Mouse (Mus musculus) fat pad, adult 2 months (tissue): ENCODE data around the gene Grap2.

Experiments used
- DNase-seq: peaks from one replicate; pipeline ENCODE4 v3.0.0-alpha.2; 2011; ENCODE audit warnings: low read depth, low spot score; ENCODE audit errors: extremely low read depth

The Grap2 gene

GRCm38 (mm10) chr15:80599843-80600242, 27.4 kb downstream of the Grap2 start:
- DNase-seq, result no peak

- no peak for DNase-seq
These were observed 29.1 kb downstream of the Grap2 start for GRCm38 (mm10) chr15:80601456-80601855.

- no peak for DNase-seq
These were observed 30.1 kb downstream of the Grap2 start for GRCm38 (mm10) chr15:80602487-80602886.

- DNase-seq, result no peak
These were observed 31.6 kb downstream of the Grap2 start for GRCm38 (mm10) chr15:80604026-80604425.

- DNase-seq, result no peak
These were observed 35.6 kb downstream of the Grap2 start for GRCm38 (mm10) chr15:80607970-80608369.

- DNase-seq, result no peak
These were observed 37.9 kb downstream of the Grap2 start for GRCm38 (mm10) chr15:80610335-80610734.

GRCm38 (mm10) chr15:80611478-80611877, 39.1 kb downstream of the Grap2 start:
- no peak for DNase-seq

GRCm38 (mm10) chr15:80613904-80614303, 41.5 kb downstream of the Grap2 start:
- no peak for DNase-seq

- DNase-seq, result no peak
These were observed 42.3 kb downstream of the Grap2 start for GRCm38 (mm10) chr15:80614500-80615289.

- DNase-seq, result no peak
These were observed 42.8 kb downstream of the Grap2 start for GRCm38 (mm10) chr15:80615290-80615570.

- DNase-seq, result no peak
These were observed 43.4 kb downstream of the Grap2 start for GRCm38 (mm10) chr15:80615636-80616383.

- no peak for DNase-seq
These were observed 45.4 kb downstream of the Grap2 start for GRCm38 (mm10) chr15:80617839-80618238.

GRCm38 (mm10) chr15:80619166-80619565, 46.8 kb downstream of the Grap2 start:
- no peak for DNase-seq

- no peak for DNase-seq
These were observed 47.4 kb downstream of the Grap2 start for GRCm38 (mm10) chr15:80619786-80620185.

GRCm38 (mm10) chr15:80620371-80620770, 48.0 kb downstream of the Grap2 start:
- DNase-seq, result no peak

- no peak for DNase-seq
These were observed 50.9 kb downstream of the Grap2 start for GRCm38 (mm10) chr15:80623171-80623837.

- DNase-seq, result no peak
These were observed 54.1 kb downstream of the Grap2 start for GRCm38 (mm10) chr15:80626472-80626871.

- DNase-seq, result no peak
These were observed 57.8 kb downstream of the Grap2 start for GRCm38 (mm10) chr15:80630147-80630546.

GRCm38 (mm10) chr15:80630711-80631110, 58.3 kb downstream of the Grap2 start:
- DNase-seq, result no peak

GRCm38 (mm10) chr15:80631311-80631710, 58.9 kb downstream of the Grap2 start:
- DNase-seq, result no peak

GRCm38 (mm10) chr15:80632280-80632893, 60.0 kb downstream of the Grap2 start:
- DNase-seq, result no peak
